Comparison of ENCODE assay signal across 8 mouse cellular contexts in the genomic region with DNA sequence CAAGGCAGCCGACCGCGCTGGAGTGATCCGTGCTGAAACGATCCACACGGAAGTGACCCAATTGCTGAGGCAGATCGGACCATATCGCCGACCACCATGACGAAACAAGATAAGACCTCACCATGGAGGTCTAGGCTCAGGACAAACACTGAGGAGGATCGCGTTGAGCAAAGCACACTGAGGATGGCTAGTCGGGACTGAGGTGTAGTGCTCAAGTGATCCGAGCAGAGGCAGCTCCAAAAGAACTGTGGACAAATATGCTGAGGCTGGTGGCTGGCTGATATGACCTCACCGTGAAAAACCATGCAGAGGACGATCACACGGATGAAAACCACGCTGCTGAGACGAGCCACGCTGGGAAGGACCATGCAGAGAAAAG.
DNase-seq lines count a peak whose midpoint lies in the region; ATAC-seq lines count a peak whose summit lies in the region.

No protein-coding gene starts in this region.

- H3K36me3 ChIP-seq in kidney, embryonic 16.5 days (ENCODE audit: insufficient read depth, low read length): 0 out of 2 replicates have a peak, but pooled peaks cover 4% of the 10 kb centered on the region
- no peaks in the 10 kb centered on the region for H3K36me3 ChIP-seq in limb, embryonic 11.5 days (ENCODE audit: control insufficient read depth, insufficient read depth, low read length)
- no peaks in the 10 kb centered on the region for H3K36me3 ChIP-seq in neural tube, embryonic 12.5 days

- H3K9me3 ChIP-seq in kidney, embryonic 16.5 days (ENCODE audit: low read length): peaks cover 21% of the 10 kb centered on the region
- no peaks in the 10 kb centered on the region for H3K9me3 ChIP-seq in limb, embryonic 11.5 days (ENCODE audit: control insufficient read depth, low read length)
- H3K9me3 ChIP-seq in neural tube, embryonic 12.5 days: peaks cover 15% of the 10 kb centered on the region; the same call in 1 of the 2 replicates

- H3K27ac ChIP-seq in kidney, embryonic 16.5 days (ENCODE audit: low read length): peak overlapping the region; percentile 79
- peak overlapping the region; percentile 40; the same call in 1 of the 2 replicates for H3K27ac ChIP-seq in limb, embryonic 11.5 days (replicated peaks; ENCODE audit: low read depth, low read length)
- no peak overlapping the region for H3K27ac ChIP-seq in neural tube, embryonic 12.5 days

- no peaks in the 10 kb centered on the region for H3K27me3 ChIP-seq in kidney, embryonic 16.5 days (ENCODE audit: insufficient read depth, low read length)
- no peaks in the 10 kb centered on the region for H3K27me3 ChIP-seq in limb, embryonic 11.5 days (ENCODE audit: control insufficient read depth, insufficient read depth, low read length)
- no peaks in the 10 kb centered on the region for H3K27me3 ChIP-seq in neural tube, embryonic 12.5 days (replicated peaks)

- H3K4me1 ChIP-seq in kidney, embryonic 16.5 days (ENCODE audit: insufficient read depth, low read length): peaks cover 19% of the 10 kb centered on the region
- peaks cover 14% of the 10 kb centered on the region for H3K4me1 ChIP-seq in limb, embryonic 11.5 days (ENCODE audit: control insufficient read depth, insufficient read depth, low read length)
- peaks cover 17% of the 10 kb centered on the region for H3K4me1 ChIP-seq in neural tube, embryonic 12.5 days

- 52% methylated on average over 20 of the region's 20 CpGs for WGBS in kidney, embryonic 16.5 days
- WGBS in limb, embryonic 11.5 days: 49% methylated on average over 20 of the region's 20 CpGs
- 50% methylated on average over 20 of the region's 20 CpGs for WGBS in neural tube, embryonic 12.5 days

- H3K9ac ChIP-seq in kidney, embryonic 16.5 days (replicated peaks; ENCODE audit: low read length): peak overlapping the region; percentile 65
- H3K9ac ChIP-seq in limb, embryonic 11.5 days (ENCODE audit: low read length): peak overlapping the region; percentile 62
- peak overlapping the region; percentile 64 for H3K9ac ChIP-seq in neural tube, embryonic 12.5 days

- no peak for DNase-seq in kidney, adult 11 months
- peak; percentile 54 for DNase-seq in R1 (ENCODE audit: low read depth, low spot score)
- no peak for DNase-seq in limb, embryonic 11.5 days (ENCODE audit: low spot score)
- DNase-seq in left cerebral cortex, adult 18-20 months (ENCODE audit: low spot score in 2 of 2): no peak
- DNase-seq in gastrocnemius, postnatal 10 days: no peak

- H3K4me3 ChIP-seq in kidney, embryonic 16.5 days (ENCODE audit: low read length): peak overlapping the region; percentile 62
- H3K4me3 ChIP-seq in limb, embryonic 11.5 days (ENCODE audit: low read depth, low read length): peak overlapping the region; percentile 53
- peak overlapping the region; percentile 53 for H3K4me3 ChIP-seq in neural tube, embryonic 12.5 days

- peak overlapping the region; percentile 55 for H3K4me2 ChIP-seq in kidney, embryonic 16.5 days (replicated peaks; ENCODE audit: low read depth, low read length)
- H3K4me2 ChIP-seq in limb, embryonic 11.5 days (ENCODE audit: low read depth, severe bottlenecking): peak overlapping the region; percentile 52
- H3K4me2 ChIP-seq in neural tube, embryonic 12.5 days (replicated peaks): peak overlapping the region; percentile 61

- ATAC-seq in kidney, embryonic 16.5 days (ENCODE audit: low FRiP score, low TSS enrichment): no peak; the same call in 1 of the 2 replicates
- ATAC-seq in erythroid progenitor cell, adult 5-6 weeks (replicated peaks; ENCODE audit: low FRiP score, poor library complexity, severe bottlenecking): peak; percentile 27
- ATAC-seq in limb, embryonic 11.5 days (ENCODE audit: insufficient number of reproducible peaks, low FRiP score, low TSS enrichment, low read depth): peak; percentile 11; the same call in 1 of the 2 replicates
- ATAC-seq in neural tube, embryonic 12.5 days (ENCODE audit: low FRiP score, low read depth): peak; percentile 26
